Mouse (Mus musculus) hematopoietic stem cell, adult 5-6 weeks (primary cell): ENCODE results near the gene Amdhd1. TPM values are rescaled to one million over a fixed set of nuclear protein-coding genes. Genes with fewer than 3 reads are reported as not detected.

ENCODE experiments used
- ATAC-seq, 2 experiments: fragments of 125-278 bp in 1 of 2; replicated peaks in 1 of 2; 2 replicates each; pipeline ENCODE4 v1.8.0; 2016 to 2017; ENCODE audit warnings: inconsistent platforms in 2 of 2, mild to moderate bottlenecking in 2 of 2, moderate number of reproducible peaks in 2 of 2, low read depth in 1 of 2, moderate TSS enrichment in 1 of 2; ENCODE audit not compliant: low FRiP score in 2 of 2, poor library complexity in 2 of 2, severe bottlenecking in 2 of 2, insufficient read depth in 1 of 2, low TSS enrichment in 1 of 2
- total RNA-seq: library from RNA; stranded (forward); fragments of 172-1452, 232-1000 nt; gene quantifications from 2 replicates; pipeline ENCODE4 v1.2.3, GENCODE M21; 2017

Amdhd1 gene
- total RNA-seq, 1 experiment from 2014 or later: not detected

- ATAC-seq: no peak
These were observed 4.3 kb upstream of the Amdhd1 start for GRCm38 (mm10) chr10:93544172-93544571.

GRCm38 (mm10) chr10:93543176-93543575, 3.3 kb upstream of the Amdhd1 start:
- no peak for ATAC-seq

GRCm38 (mm10) chr10:93542356-93542755, 2.5 kb upstream of the Amdhd1 start:
- no peak for ATAC-seq

- ATAC-seq: peak; percentile 14 to 40; a peak in 2 of 4 replicates
These were observed 1.8 kb upstream of the Amdhd1 start for GRCm38 (mm10) chr10:93541585-93541984.

- 0 out of 4 replicates have a peak, but pooled peaks of 1 of the 2 experiments have one; percentile 4 for ATAC-seq
These were observed 788 bp upstream of the Amdhd1 start, which contains the start of gene Ccdc38 for GRCm38 (mm10) chr10:93540431-93541210. TSS of gene Ccdc38 (plus strand) at chr10:93540632.

- no peak for ATAC-seq
These were observed 1.0 kb downstream of the Amdhd1 start for GRCm38 (mm10) chr10:93538818-93539217.

GRCm38 (mm10) chr10:93538287-93538686, 1.5 kb downstream of the Amdhd1 start:
- no peak for ATAC-seq

- ATAC-seq: no peak
These were observed 14.5 kb downstream of the Amdhd1 start for GRCm38 (mm10) chr10:93525329-93525728.

- ATAC-seq: peak; percentile 76 to 86
These were observed 18.8 kb downstream of the Amdhd1 start for GRCm38 (mm10) chr10:93520994-93521393.

- ATAC-seq: no peak
These were observed 20.1 kb downstream of the Amdhd1 start for GRCm38 (mm10) chr10:93519756-93520155.

- ATAC-seq: no peak
These were observed 20.7 kb downstream of the Amdhd1 start for GRCm38 (mm10) chr10:93519159-93519558.

- no peak for ATAC-seq
These were observed 21.2 kb downstream of the Amdhd1 start for GRCm38 (mm10) chr10:93518620-93519019.

GRCm38 (mm10) chr10:93518186-93518585, 21.6 kb downstream of the Amdhd1 start:
- no peak for ATAC-seq

- no peak for ATAC-seq
These were observed 22.1 kb downstream of the Amdhd1 start for GRCm38 (mm10) chr10:93517754-93518153.

GRCm38 (mm10) chr10:93515927-93516326, 23.9 kb downstream of the Amdhd1 start:
- no peak for ATAC-seq

GRCm38 (mm10) chr10:93515419-93515818, 24.4 kb downstream of the Amdhd1 start:
- no peak for ATAC-seq

- no peak for ATAC-seq
These were observed 30.2 kb downstream of the Amdhd1 start for GRCm38 (mm10) chr10:93509532-93510153.

- ATAC-seq: no peak
These were observed 31.4 kb downstream of the Amdhd1 start for GRCm38 (mm10) chr10:93508383-93508970.
